Mouse (Mus musculus) cerebellum, postnatal 14 days (tissue): Measurements from ENCODE around the gene Hoxc10.

Source experiments
- DNase-seq, 2 experiments: peaks; one replicate each; pipeline ENCODE4 v3.0.0; 2021; ENCODE audit warnings: mixed read lengths in 2 of 2

Gene Hoxc10

DNA sequence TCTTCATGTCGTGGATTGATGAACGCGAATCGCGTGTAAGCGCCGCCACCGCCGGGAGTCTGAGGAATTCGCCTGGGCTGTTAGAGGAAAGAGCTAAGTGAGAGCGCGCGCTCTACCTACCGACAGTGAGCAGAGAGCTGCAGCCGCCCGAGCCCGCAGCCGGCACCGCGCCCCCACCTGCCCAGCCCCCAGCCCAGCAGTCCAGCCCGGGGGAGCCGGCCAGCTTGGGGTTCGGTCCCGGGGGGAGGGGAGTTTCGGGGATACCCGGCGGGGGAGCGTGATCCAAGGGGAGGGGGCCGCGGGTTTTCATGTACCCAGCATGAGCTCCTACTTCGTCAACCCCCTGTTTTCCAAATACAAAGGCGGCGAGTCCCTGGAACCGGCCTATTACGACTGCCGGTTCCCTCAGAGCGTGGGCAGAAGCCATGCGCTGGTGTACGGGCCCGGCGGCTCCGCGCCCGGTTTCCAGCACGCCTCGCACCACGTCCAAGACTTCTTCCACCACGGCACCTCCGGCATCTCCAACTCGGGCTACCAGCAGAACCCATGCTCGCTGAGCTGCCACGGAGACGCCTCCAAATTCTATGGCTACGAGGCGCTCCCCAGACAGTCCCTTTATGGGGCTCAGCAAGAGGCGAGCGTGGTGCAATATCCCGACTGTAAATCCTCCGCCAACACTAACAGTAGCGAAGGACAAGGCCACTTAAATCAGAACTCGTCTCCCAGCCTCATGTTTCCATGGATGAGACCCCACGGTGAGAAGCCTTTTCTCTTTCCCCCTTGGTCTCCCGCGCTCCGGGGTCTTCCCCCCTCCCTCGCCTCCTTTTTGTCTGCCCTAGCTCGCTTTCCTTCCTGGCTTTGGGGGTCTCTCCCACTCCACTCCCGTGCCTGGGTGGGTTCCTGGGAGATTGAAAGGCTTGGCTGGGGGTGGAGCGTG is 24.1 kb downstream of the Hoxc10 start, which contains the start of gene Hoxc8:
Gene Hoxc8 (plus strand): TSS at position 147 of the 937 bp plus-strand sequence.
- DNase-seq = no peak

DNA sequence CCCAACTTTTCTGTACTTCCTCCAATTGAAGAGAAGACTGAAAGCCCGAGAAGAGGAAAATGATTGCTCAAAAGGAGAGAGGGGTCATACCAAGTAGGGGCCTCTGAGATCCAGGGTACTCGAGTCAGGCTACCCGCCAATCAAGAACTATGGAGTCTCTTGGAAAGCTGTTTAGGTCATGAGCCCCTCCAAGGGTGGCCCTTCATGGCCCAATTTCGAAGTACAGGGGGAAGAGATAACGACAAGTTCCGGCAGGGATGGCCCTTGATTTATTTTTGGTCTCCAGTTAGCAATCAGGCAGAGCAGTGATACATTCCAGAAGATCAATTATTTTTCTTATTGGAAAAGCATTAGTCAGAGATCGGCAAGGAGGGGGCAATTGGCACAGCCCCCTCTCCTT is 25.2 kb downstream of the Hoxc10 start:
- no peak for DNase-seq

DNA sequence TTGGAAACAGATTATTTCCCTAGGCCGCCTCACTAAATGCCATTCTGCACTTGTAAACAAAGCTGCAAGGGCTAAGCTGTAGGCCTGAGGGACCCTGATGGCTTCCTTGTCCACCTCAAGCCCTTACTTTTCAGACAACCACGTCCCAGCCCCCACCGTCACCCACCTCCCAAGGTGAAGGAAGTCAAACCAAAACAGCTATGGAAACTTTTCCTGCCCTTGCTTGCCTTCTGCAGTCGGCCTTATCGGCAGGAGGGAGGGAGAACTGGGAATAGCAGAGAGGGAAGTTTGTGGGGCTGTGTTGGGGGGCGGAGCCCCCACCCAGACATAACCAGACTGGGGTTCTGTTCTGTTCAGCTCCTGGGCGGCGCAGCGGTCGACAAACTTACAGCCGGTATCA is 25.6 kb downstream of the Hoxc10 start:
- DNase-seq = no peak

DNA sequence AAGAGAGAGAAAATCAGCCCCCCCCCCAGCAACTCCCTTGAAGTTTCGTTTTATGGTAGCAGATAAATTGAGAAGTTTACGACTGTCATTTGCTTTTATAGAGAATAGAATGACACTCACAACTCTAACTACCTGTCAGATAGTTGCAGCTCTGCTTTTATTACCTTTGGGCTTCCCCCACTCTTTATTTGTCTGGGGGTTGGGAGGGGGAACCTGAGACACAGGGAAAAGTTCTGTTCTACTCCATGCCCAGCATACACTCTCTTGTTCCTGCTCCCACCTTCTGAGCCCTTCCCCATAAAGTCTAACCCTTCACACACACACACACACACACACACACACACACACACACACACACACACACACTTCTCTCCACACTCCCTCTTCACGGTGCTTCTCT is 26.3 kb downstream of the Hoxc10 start:
- DNase-seq = no peak

DNA sequence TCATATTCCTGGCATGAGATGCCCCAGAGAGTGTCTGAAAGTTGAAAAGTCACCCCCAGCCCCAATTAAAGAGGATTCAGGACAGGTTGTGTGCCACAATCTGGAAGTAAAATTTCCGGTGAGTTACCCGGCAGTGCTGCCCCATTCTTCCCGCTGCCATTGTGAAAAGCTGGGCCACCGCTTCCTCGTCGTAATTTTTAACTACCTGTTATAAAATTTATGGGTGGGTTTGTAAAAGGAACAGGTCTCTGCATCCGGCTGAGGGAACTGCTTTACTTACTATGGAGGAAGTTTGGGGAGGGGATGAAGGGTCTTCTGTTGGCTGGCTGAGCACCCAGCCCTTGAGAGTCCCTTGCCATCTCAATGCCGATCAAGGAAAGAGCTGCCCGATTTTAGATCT is 30.0 kb downstream of the Hoxc10 start:
- DNase-seq = no peak

DNA sequence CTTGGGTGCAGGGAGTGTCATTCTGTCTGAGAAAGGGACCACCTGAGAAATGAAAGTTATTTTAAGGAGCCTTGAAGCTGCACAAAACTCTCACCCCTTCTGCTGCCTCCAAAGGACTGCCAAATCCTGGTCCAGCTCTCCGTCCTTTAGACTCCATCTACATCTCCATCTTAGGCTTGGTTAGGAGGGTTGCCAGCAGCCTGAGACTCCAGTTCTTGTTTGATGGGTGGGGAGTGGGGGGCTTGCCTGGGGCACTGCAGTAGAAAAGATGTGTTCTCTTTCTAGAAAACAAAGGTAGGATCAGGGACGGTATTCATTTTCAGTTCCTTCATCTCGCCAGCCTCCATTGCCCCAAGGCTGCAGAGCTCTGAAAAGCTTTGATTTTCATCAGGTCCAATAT is 30.8 kb downstream of the Hoxc10 start:
- DNase-seq = no peak

DNA sequence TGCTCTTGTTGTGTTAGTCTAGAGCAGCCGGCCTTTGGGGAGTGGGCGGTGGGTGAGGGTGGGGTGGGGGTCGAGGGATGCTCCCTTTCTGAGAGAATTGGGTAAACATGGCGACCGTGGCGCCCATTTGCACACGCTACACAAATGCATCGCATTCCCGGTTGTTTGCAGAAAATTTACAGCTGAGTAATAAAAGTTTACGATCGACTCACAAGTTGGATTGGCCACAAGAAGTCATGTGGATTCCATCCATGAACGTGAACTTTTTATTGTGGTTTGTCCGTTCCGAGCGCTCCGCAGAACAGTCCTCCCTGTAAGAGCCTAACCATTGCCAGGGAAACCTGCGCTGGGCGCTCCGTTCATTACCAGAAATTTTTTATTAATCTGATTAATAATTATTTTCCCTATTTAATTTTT is 31.4 kb downstream of the Hoxc10 start, which contains the start of gene Hoxc6:
Gene Hoxc6 (plus strand): TSS at position 319 of the 417 bp plus-strand sequence.
- DNase-seq = no peak

DNA sequence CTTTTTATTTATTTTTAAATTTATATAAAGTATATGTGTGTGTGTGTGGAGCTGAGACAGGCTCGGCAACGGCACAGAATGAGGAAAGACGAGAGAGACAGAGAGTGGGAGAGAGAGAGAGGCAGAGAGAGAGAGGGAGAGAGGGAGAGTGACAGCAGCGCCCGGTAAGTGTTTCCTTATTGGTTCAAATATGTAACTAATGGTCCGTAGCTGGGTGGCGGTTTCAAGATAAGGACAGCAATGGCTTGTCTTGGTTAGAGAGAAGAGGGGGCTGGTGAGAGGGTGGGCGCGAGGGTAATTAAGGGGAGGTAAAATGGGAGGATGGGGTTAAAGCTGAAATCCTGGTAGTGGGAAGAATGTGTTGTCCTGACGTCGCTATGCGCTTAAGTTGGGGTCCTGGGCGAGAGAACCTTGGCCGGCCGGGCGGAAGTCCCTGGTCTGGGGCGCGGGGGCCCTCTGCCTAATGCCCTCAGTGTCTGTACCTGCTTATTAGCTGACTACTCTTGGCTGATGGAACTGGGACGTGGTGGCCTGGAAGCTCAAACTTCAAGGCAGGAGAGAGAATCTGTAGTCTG is 32.1 kb downstream of the Hoxc10 start:
- no peak for DNase-seq

DNA sequence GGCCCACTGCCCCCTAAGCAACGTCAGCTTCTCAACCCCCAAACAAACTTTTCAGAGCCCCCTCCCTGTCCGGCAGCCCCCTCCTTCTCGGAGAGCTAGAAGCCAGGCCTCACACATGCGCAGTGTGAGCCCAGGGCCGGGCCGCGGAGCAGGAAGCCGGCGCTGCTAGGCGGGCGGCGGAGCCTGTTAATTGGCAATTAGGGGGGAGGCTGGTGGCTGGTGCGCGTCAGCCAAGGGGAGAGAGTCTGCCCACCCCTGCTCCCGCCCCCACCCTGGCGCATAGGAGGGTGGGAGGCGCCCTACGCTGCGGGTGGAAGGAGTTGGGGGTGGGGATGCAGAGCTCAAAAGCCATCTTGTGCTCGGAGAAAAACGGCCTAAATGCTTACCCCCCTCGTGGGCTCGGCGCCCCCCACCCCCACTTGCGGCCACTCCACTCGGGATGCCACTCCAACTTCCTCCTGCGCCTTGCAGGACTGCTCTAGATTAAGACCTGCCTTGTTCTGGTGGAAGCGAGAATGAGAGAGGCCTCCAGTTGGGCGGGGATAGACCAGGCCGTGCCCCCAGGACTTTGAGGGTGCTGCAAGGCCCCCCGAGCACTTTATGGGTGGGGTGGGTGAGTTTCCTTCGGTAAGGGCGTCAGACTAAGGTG is 32.7 kb downstream of the Hoxc10 start:
- DNase-seq = peak in 1 of 2 experiments; percentile 46

DNA sequence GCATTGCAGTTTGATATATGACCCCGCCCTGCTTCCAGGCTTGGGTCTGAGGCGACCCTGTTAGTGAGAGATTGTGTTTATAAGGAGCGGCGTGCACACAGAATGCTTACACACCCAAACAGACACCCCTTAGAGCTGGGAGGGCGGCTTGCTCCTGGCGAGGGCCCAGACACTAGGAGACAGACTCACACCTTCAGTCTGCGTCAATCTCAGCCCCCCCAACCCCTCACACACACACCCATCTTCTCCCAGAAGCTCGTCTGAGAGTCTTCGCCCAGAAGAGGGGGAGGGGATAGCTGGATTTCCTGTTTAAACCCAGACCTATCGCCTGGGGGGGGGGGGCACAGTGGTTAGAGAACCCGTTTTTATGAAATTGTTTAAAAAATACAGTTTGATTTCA is 33.4 kb downstream of the Hoxc10 start:
- no peak for DNase-seq

DNA sequence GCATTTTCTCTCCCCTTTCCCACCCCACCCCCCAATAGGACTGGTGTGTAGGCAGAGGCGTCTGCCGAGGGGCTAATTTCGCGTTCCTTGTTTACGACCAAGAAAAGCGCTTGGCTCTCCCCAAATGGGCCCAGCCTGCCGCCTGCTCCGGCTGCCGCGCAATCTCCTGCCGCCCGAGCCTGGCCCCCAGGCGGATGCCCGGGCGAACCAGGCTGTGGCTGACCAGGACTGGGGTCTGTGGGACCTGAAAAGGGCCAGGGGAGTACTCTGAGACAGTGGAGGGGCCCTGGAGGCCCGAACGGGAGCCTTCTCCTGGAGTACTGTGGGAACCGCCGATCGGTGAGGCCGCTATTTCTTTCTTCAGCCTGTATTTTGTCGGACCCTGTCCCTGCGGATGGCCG is 33.9 kb downstream of the Hoxc10 start:
- DNase-seq = no peak

DNA sequence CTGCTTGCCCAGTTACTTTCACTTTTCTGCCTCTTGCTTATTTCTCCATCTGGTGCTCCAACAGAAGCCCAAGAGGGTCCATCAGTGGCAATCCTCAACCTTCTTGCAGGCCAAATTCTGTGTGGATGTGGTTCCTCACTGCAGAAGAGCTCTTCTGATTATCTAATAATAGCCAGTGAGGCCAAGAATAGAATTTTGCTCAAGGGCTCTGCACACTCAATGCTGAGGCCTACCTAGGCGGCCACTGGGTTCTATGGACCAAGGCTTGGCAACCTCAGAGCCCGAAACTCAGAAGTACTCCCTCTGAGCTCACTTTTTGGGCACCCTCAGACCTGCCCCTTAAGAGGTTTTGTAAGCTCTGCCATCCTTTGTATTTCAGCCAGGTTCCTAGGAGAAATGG is 34.8 kb downstream of the Hoxc10 start:
- no peak for DNase-seq

DNA sequence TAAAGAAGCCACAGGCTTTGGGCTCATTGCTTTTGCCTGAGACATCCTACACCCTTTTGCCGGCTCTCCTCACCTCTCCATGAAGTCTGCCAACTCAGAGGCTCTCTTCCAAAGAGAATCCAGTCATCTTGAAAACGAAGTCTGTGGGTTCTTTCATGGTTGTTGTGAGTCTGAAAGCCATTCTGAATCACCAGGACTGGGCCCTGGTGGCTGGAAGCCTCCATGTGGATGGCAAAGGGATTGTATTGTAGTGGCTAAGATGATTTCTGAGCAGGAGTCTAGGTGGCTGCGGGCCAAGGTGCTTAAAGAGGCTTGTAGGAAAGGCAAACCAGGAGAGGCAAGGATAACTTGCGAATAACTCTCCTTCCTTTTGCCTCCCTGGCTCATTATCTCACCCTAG is 35.6 kb downstream of the Hoxc10 start:
- DNase-seq = no peak

DNA sequence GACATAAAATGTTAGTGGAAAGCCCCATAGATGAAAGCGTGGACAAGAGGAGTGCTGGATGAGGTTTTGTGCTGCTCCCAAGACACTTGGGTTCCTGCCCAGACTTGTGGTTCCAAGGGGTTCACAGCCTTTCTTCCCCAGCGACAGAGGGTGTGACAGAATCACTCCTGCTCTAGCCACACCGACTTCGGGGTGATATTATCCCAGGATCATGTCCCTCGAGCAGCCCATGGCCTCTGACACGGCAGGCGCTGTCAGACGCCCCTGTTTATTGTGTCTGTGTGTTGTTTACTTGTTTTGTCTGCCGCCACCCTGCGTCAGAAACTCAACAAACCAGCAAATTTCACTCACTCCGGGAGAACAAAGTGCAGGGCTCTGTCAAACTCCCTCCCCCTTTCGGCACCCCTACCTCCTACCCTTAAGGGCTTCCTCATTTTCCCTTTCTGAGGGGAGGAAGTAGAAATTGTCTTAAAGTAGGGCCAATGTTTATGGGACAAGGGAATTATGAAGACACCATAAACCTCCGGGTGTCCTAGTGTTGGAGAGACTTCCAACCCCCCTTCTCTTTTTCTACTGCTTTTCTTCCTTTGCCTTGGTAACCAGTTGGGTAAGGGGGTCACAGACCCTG is 36.3 kb downstream of the Hoxc10 start:
- no peak for DNase-seq

DNA sequence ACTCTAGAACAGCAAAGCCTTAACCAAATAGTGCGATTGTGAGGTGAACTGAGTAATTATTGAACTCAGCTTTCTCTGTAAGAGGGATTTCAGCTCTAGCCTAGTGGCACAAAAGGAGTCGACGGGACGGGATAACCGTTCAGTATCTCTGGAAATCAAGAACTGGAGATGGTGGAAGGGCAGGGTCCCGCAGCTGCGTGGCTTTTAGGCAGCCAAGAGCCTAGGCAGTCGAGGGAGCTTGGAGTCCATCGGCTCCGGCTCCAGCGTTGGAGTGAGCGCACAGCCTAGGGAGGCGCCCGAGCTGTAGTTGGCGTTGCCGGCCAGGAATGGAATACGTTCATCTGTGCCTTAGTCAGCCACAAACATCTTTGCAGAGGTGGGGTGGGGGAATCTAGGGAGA is 38.7 kb downstream of the Hoxc10 start:
- DNase-seq = no peak

DNA sequence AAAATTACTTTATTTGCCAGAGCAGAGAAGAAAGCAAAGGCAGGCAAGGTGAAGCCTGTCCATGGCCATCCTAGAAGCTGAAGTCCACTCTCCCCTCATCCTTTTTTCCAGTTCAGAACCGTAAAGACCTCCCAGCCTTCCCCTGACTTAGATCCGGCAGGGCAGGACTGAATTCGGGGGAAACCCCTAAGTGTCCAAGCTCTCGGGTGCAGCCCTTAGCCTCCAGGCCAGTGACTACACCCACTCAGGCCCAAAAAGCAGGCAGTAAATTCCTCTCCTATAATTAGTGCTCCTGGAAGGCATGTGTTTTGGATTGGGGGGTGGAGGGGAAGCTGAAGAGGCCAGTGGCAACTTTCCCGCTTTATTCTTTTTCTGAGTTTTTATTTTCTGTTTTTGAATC is 39.2 kb downstream of the Hoxc10 start:
- DNase-seq = no peak

DNA sequence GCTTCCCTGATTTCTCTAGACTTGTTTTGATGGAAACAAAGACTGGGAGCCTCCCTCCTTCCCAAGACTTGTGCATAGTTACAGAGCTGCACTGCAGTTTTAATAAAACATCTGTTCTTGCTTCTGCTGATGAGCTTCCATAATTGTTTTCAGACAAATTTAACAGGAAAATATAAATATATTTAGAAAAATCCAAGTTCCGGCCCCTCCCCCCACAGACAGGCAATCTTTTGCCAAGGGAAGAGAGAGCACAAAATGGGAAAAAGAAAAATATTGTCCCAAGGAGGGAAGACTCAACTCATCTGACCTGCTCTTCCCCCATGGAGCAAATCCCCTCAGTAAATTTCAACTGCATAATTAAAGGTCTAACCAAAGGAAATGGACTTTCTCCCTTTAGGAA is 39.7 kb downstream of the Hoxc10 start:
- DNase-seq = no peak

DNA sequence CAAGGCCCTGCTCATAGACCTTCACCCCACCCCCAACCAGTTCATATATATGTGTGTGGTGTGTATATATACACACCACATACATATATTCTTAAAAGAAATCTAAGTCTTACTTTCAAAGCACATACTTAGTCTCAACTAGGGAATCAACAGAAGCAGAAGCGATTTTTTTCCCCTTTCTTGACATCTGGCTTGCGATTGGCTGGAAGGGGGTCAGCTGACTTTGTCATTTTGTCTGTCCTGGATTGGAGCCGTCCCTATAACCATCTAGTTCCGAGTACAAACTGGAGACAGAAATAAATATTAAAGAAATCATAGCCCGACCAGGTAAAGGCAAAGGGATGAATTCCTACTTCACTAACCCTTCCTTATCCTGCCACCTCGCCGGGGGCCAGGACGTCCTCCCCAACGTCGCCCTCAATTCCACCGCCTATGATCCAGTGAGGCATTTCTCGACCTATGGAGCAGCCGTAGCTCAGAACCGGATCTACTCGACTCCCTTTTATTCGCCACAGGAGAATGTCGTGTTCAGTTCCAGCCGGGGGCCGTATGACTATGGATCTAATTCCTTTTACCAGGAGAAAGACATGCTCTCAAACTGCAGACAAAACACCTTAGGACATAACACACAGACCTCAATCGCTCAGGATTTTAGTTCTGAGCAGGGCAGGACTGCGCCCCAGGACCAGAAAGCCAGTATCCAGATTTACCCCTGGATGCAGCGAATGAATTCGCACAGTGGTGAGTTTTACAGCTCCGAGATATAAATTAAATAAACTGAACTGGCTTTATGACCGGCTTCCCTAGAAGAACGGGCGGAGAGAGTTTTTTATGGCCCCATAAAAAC is 42.9 kb downstream of the Hoxc10 start:
- no peak for DNase-seq

DNA sequence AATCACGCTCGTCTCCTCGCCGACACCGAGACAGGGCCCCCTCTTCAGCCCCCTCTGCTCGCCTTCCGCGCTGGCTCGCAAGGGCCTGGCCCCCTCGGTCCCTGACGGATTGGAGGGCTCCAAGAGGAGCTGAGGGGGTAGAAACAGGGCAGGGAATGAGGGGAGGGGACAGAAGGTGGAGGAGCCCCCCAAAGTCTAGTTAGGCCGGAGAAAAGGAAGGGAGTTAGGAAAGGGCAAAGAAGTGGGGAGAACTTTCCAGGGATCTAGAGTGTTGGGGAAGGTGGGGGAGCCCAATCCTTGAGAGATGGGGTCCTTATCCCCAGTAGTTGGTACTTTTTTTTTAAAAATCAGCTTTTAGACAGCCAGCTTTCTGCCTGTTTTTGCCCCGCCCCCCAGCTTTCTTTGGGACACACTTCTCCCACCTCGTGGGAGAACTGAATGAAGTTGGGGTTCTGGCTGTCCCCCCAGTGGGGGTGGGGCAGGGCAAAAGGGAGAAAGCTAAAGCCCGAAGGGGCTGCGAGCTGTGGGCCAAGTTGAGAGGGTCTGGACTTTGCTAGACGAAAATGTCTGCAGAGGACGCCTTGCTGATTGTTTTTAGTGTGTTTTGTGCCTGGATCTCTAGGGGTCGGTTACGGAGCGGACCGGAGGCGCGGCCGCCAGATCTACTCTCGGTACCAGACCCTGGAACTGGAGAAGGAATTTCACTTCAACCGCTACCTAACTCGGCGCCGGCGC is 43.7 kb downstream of the Hoxc10 start:
- no peak for DNase-seq

DNA sequence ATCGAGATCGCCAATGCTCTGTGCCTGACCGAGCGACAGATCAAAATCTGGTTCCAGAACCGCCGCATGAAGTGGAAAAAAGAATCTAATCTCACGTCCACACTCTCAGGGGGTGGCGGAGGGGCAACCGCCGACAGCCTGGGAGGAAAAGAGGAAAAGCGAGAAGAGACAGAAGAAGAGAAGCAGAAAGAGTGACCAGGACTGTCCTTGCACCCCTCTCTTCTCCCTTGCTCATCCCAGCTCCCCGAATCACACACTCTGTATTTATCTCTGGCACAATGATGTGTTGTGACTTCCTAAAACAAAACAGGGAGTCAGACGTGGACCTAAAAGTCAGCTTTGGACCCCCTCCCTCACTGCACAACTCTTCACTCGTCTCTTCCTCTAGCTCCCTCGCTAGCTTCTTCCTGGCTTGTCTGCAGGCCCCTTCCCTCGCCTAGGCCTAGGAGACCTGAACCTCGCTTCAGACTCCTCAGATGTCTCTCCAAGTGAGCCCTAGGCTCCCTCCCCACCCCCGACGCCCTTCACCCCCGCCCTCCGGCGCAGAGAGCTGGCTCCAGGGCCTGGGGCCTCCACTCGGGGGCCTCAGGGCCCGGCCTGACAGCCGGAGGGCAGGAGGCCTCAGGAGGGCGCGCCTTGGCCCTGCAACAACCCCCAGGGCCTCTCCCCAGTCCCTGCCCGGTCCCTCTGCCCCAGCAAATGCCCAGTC is 44.4 kb downstream of the Hoxc10 start:
- no peak for DNase-seq

DNA sequence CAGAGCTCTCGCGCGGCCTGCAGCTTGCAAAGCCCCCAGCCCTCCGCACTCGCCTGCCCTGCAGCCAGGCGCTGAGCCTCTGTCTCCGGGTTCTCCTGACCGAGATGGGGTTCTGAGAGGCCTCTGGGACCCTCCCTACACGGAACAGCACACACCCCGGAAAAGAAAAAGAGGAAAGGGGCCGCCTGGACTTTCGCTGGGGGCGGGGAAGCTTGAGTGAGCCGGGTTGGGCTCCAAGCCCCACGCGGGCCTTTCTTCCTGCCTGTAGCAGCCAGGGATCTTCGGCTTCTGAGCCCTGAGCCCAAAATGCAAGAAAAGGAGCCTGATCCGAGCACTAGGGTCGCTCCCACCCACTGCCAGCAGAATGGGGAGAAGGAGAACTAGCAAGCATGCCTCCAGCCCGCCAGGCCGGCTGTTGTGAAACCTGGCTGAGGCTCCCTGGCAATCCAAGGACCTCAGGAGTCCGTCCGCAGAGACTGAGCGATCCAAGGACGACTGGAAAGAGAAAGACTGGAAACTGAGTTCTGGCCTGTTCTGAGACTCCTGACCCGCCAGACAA is 45.4 kb downstream of the Hoxc10 start:
- no peak for DNase-seq
